Mouse (Mus musculus) urinary bladder, postnatal 14 days (tissue): ENCODE measurements around the gene Elfn1.

ENCODE experiments used
- DNase-seq: peaks from one replicate; pipeline ENCODE4 v3.0.0; 2021; ENCODE audit warnings: low spot score

Elfn1 gene

DNA sequence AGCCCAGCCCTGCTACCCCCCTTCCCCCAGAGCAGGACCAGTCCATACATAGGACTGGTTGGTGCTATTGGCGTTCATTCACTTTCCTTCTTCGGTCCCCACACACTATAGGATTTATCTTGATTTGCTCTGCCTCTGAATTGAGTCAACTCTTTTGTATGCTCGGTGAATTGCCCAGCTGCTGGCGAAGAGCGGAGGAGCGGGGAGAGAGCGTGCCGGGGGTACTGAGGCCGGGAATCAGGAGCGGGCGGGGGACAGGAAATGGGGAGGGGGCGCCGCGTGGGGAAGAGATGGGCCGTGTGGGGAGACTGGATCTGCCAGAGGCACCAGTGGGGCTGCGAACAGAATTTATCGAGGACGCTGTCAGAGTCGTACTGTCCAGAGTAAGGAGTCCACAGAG, 3.8 kb downstream of the Elfn1 start:
- no peak for DNase-seq

DNA sequence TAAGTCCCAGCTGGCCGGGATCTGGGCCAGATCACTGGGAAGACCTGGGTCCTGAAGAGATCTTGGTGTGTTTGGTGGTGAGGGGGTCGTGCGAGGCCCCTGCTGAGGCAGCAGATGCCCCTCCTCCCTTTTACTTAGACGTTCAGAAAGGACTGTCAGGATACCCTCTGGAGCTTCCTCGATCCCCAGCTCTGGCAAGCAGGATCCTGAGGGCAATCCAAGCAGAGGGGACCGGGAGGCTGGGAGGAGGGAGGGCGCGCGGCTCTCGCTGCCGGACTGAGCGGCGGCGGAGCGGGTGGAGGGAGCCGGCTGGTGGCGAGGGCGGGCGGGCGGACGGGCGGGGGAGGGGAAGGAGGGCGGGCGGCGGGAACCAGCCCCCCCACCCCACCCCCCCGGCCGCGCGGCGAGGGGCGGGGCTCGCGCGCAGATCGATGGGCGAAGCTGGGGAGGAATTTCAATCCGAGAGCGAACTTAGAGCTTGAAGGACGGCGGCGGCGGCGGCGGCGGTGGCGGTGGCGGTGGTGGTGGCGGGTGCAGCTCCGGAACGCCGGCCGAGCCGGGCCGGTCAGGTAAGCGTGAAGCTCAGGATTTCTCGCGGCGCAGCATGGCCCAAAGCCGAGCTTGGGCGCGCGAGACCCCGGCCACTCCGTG, 4.5 kb downstream of the Elfn1 start:
- DNase-seq = no peak

DNA sequence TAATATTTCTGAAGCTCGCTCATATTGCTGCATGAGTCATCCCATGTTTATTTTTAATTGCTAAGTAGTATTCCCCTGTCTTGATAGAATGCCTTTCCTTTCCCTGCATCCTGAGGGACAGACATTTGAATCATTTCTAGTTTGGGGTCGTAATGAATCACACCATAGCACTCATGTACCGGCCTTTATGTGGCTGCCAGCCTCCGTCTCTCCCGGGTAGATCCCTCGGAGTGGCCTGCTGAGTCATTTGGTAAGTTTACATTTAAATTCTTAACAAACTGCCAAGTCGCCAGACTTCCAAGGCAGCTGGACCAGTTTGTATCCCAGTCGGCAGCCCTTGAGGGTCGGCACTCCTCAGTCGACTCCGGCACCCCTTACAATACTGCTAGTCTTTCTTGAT, 13.9 kb downstream of the Elfn1 start:
- DNase-seq = no peak

GRCm38 (mm10) chr5:139923867-139924266, 16.1 kb downstream of the Elfn1 start:
- DNase-seq = no peak

DNA sequence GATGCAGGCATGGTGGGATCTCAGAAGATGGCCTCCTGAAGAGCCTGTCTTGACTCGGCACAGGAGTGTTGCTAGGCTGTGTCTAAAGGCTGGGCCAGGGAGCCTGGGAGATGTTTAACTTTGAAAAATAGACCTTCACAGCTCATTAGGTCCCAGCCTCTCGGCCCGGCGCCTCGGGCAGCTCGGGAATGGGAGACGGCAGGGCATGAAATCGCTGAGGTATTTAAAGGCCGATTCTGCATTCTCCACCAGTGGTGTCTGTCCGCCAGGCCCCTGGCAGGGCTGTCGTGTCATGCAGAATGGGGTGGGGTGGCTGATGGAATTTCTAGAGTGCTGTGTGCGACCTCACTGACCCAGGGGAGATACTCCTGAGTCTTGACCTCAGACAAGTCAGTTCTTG, 22.4 kb downstream of the Elfn1 start:
- DNase-seq = no peak

DNA sequence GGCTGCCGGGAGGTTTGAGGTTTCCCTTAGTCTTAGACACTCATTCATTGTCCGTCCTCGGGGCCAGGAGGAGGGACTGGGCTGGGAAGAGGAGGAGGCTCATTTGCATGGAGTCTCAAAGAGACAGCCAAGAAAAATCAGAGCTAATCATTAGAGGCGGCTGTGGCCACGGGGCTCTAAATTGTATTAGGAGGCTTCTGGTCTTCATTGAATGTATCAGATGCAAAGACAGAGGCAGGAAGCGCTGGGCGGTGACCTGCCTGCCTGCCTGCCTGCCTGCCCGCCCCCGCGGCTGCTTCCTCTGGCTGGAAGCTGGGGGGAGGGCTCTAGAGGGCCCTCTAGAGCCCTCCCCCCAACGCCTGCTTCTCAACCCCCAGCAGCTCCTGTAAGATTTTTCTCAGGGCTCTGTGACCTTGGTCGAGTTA, 23.2 kb downstream of the Elfn1 start:
- DNase-seq = no peak

DNA sequence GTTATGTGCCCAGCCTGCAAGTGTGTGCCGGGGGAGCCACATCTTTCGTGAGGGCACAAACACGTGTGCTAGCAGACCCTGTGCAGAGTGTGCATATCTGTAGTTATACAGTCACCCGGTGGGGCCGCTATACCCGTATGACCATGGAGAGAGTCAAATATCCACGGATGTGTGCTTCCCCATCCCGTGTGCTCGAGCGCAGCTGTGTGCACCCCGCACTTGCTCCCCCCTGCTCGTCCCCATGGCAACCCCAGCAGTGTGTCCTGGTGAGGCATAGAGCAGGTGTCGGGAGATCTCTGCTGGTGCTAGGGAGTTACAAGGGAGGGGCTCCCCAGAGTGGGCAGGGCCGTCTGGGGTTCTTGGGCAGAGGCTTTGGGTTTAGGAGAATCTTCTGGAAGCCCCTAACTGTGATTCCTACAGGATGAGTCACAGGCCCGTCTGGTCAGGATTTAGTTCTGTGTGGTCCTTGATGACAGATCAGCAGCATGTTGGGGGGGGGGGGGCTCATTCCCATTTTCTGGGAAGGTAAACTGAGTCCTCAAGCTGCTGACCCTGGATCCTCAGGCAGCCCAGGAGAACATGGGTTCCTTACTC, 24.3 kb downstream of the Elfn1 start:
- DNase-seq = no peak

DNA sequence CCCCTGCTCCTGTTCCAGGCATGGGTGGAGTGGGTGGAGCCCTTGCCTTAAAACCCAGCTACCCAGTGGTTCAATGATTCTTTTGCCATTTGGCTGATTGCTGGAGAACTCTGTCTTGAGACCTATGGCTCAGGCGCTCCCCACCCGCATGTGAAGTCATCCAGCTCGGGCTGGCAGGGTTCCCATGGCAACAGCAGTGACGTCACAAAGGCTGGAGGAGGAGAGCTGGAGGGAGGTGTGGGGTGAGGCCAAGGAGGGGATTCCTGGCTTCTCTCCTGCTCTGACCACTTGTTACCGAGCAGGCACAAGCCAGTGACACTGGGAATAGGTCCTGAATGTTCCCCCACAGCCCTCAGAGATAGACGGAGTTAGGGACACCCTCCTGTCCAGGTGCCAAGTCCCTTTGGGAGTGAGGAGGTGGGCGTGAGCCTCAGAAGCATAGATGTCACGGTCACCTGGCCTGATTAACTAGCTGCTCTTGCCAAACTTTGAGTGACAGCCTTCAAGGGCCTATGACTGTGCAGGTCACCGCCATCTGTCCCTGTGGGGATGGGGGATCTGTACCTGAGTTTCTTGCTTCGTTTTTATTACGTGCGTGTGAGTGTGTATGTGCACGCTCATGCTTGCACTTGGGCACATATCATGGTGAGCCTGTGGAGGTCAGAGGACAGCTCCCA, 25.0 kb downstream of the Elfn1 start:
- DNase-seq = peak; percentile 58

DNA sequence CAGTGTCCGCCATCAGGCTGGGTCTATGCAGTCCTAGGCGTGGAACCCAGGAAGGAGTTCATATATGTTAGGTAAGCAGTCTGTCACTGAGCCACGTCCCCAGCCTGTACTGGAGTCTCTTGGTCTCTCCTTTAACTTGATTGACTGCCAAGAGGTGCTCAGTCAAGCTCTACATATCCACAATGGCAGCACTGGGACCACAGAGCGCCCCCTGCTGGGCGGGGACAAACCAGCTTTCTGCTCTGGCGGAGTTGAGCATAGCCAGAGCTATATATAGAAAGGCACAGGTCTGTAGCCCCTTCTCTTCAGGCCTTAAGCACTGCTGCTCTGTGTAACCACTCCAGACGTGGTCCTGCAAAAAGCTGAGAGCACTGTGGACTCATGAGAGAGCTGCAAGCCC, 25.7 kb downstream of the Elfn1 start:
- DNase-seq = no peak

GRCm38 (mm10) chr5:139936431-139936830, 28.7 kb downstream of the Elfn1 start:
- DNase-seq = no peak

GRCm38 (mm10) chr5:139944697-139945096, 37.0 kb downstream of the Elfn1 start:
- no peak for DNase-seq

DNA sequence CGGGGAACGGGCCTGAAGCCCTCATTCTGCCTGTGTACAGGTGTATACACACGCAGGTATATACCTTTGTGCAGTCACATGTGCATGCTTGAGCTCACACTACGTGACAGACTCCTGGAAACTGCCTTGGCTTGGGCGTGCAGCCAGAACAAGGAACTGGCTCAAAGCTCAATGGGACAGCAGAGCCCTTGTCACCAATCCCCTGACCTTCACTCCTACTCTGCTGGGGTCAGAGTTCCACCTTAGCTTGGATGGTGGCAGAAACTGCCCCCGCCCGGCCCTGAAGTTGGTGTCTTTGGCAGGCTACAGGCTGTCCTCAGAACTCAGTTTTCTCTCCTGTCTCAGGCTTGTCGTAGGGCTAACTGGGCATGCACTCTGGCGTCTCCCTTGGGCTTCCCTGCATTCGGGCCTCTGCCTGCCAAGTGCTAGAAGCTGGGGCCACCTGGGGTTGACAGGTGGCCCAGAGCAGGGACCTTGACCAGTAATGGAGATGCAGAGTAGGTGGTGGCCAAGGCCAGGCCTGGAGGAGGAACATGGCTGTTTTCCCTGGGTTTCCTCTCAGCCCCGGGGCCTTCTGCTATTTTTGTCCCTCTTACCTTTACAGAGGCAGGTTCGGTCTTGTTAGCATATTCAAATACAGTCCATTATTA, 38.1 kb downstream of the Elfn1 start:
- no peak for DNase-seq

GRCm38 (mm10) chr5:139947446-139947845, 39.7 kb downstream of the Elfn1 start:
- DNase-seq = no peak

DNA sequence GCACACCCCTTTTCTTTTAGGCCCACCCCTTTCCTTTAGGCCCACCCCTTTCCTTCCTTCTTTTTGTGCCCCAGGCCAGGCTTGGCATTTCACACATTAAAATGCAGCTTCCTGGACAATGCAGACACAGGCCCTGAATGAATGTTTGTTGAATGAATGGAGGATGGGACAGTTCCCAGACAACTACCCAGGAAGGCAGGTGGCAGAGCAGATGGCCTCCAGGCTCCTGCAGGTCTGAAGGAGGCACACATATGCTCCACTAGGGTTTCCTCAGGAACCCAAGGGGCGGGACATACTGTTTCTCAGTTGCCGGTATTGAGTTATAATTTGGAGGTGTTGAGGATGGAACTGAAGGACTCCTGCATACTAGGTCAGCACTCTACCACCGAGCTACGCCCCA, 40.8 kb downstream of the Elfn1 start:
- no peak for DNase-seq

DNA sequence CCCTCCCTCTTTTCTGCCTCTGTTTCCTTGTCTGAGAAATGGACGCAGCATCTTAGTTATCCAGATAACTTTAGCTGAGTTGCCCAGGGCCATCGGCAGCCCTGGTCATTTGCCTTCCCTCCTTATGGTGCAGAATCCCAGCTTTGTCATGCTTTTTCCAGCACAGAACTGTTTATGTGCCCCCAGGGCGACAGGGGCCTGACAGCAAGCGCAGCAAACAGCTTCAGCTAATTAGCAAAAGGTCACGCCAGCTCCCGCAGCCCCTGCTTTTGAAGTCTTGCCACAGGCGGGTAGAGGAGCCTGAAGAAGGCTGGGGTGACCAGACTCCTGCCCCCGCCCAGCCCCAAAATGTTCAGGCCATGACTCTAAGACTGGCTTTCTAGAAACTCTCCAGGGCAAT, 41.6 kb downstream of the Elfn1 start:
- DNase-seq = no peak

DNA sequence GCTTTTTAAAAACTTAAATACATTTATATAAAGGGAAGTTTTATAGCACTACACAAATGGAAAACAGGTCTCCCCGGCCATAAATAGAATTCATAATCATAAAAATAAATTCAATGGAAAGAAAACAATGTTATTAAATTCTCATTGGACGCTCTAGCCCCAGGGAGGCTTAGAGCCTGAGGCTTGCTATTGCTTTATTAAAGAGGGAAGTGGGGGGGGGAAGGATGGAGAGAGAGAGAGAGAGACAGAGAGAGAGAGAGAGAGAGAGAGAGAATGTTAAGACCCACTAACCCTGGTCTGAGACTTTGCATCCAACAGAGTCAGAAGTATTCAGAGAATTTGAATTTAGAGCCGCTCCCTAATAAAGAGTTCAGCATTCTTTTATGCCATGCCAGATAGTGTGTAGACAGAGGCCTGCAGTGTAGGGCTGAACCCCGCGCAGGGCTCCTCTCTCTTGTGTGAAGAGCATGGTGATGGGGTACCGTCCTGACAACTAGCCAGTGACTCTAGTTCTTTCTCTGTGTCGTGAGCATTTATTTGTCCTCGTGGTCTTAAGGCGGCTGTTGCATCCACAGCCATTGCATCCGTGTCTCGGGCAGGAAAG, 42.3 kb downstream of the Elfn1 start:
- DNase-seq = no peak

GRCm38 (mm10) chr5:139956859-139957258, 49.1 kb downstream of the Elfn1 start:
- DNase-seq = peak; percentile 43

- no peak for DNase-seq
Measured at GRCm38 (mm10) chr5:139959741-139960140, 52.0 kb downstream of the Elfn1 start.

DNA sequence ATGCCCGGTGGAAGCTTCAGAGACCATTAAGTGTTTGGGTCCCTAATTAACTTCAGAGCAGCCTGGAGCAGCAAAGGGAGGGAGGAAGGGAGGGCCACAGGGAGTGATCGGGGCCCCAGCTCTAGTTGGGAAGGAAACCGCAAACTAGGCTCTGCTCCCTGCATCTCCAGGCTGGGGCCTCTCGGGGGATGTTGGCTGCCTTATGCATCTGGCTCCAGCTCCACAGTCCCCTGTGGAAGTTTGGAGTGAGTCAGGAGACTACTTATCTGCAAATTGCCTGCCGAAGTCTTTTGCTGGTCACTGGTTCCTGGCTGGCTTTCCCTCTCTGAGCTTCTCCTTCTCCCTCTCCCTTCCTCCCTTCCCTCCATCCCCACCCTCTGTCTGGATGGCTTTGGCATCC, 56.6 kb downstream of the Elfn1 start:
- peak; percentile 15 for DNase-seq

- no peak for DNase-seq
Measured at GRCm38 (mm10) chr5:139965596-139965995, 57.9 kb downstream of the Elfn1 start.

- DNase-seq = no peak
Measured at GRCm38 (mm10) chr5:139969151-139969948, 61.6 kb downstream of the Elfn1 start.

DNA sequence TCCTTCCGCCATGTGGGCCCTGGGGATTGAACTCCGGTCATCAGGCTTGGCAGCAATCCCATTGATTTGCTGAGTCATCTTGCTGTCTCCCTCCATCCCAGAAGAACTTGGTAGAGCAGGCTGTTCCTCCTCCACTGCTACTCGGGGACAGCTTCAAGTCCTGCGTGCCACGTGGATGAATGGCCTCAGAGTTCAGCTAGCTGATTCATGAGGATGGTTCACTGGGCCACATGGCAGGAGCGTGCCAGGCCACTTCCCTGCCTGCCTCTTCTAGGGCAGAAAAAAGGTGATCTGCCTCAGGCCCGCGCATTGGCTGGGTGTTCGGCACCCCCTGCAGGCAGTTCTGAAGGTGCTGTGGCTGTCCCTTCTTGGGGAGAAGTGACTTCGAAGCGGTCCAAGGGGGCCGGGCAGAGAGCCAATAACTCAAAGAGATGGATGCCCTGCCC, 62.5 kb downstream of the Elfn1 start:
- DNase-seq = peak; percentile 23
